Mouse (Mus musculus) spleen, adult 2 months (tissue): ENCODE results near the gene Adck2.
A peak's percentile ranks its signal among the peaks of the same experiment; 100 is the strongest.

Experiments
- CTCF ChIP-seq: fragments of 200-500 bp; IDR thresholded peaks from 2 replicates; pipeline ENCODE4 v1.5.1; 2011; ENCODE audit warnings: mild to moderate bottlenecking, inconsistent platforms; ENCODE audit not compliant: insufficient read depth, insufficient read length, insufficient replicate concordance; ENCODE audit errors: extremely low read depth
- POLR2A ChIP-seq: fragments of 200-500 bp; IDR thresholded peaks from 2 replicates; pipeline ENCODE4 v1.6.1; 2011; ENCODE audit warnings: low read depth, low read length, inconsistent platforms

DNA sequence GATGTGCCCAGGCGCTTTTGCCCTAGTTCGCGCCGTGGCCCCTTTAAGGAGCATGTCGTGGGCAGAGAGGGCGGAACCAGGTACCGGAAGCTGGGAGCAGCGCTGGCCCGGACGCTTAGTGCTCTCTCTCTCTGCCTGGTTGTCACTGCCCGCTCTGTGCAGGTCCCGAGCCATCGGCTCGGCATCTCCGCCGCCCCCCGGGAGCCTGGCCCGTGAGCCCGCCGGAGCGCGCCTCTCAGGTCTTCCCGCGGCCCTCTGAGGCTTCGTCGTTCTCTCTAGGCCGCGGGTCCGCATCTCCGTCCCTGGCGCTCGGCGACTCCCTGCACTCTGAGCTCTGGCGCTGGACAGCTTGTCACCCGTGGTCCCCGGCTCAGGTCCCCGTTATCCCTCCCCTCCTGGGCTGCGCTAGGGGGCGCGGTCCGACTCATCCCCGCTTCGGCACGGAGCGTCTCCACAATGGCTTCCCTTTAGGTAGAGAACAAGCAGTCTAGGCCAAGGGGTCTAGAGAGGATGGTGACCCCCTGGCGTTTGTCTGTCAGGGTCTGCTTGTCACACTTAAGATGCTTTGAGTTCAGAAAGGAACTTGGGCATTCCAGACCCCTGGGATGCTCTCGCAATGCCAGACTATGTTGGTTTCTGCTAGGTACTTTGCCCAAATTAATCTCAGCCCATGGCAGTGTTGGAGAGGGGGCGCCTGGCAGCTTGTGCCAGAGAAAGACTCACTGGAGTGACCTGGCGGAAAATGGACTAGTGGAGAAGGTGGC is at the start of gene Adck2:
- TF ChIP-seq CTCF = no peak
- TF ChIP-seq POLR2A = peak; percentile 57; the same call in 1 of the 2 replicates
